Mouse (Mus musculus) testis, adult 2 months (tissue): ENCODE measurements around the gene Sptssa.

Experiments
- CTCF ChIP-seq: fragments of 200-500 bp; IDR thresholded peaks from 2 replicates; pipeline ENCODE4 v1.5.1; 2012; ENCODE audit warnings: low read depth, mild to moderate bottlenecking, inconsistent platforms, low read length, moderate library complexity; ENCODE audit not compliant: control insufficient read depth, insufficient read depth, insufficient replicate concordance
- POLR2A ChIP-seq: fragments of 200-500 bp; IDR thresholded peaks from 2 replicates; pipeline ENCODE4 v1.6.1; 2012; ENCODE audit warnings: low read depth, mild to moderate bottlenecking, inconsistent platforms, low read length, moderate library complexity; ENCODE audit not compliant: control insufficient read depth

- TF ChIP-seq POLR2A (no peak), CTCF (no peak)
Observed at GRCm38 (mm10) chr12:54632141-54632540, 24.2 kb downstream of the Sptssa start.
